Mouse (Mus musculus) G1E (cell line): Measurements from ENCODE around the gene Akap9. TPM values are rescaled to one million over a fixed set of nuclear protein-coding genes. Genes with fewer than 3 reads are reported as not detected.
"Not testable (repeated sequence)": the region's sequence is repeated elsewhere in the genome, so short reads cannot be mapped to it uniquely, and the experiment has no call there.

ENCODE experiments used
- ATAC-seq: 2 replicates; pipeline ENCODE4 v1.8.0; 2016; ENCODE audit warnings: mild to moderate bottlenecking; ENCODE audit not compliant: insufficient number of reproducible peaks, poor library complexity, low FRiP score, severe bottlenecking; ENCODE audit errors: extremely low read depth
- DNase-seq: peaks from one replicate; pipeline ENCODE4 v3.0.0; 2012; ENCODE audit warnings: low spot score
- H3K27me3 ChIP-seq: 2 replicates; pipeline ENCODE4 v1.6.1; 2012; ENCODE audit warnings: mild to moderate bottlenecking, low read length, inconsistent platforms; ENCODE audit not compliant: insufficient read depth
- H3K36me3 ChIP-seq: replicated peaks from 2 replicates; pipeline ENCODE3; 2012; ENCODE audit warnings: mild to moderate bottlenecking, inconsistent platforms
- H3K4me1 ChIP-seq: 2 replicates; pipeline ENCODE4 v1.6.1; 2012; ENCODE audit warnings: low read depth, low read length, inconsistent platforms, mixed read lengths; ENCODE audit not compliant: insufficient read depth
- H3K4me3 ChIP-seq: 2 replicates; pipeline ENCODE4 v1.5.1; 2012; ENCODE audit warnings: low read depth, mild to moderate bottlenecking, inconsistent platforms, low read length, moderate library complexity, mixed read lengths
- H3K9me3 ChIP-seq: replicated peaks from 2 replicates; pipeline ENCODE4 v1.6.1; 2012; ENCODE audit warnings: inconsistent platforms
- CTCF ChIP-seq: IDR thresholded peaks from 2 replicates; pipeline ENCODE4 v1.5.1; 2012; ENCODE audit warnings: low read depth, low read length, inconsistent platforms, mixed read lengths
- GATA1 ChIP-seq: IDR thresholded peaks from 2 replicates; pipeline ENCODE4 v1.6.1; 2012; ENCODE audit warnings: borderline replicate concordance, low read length, inconsistent platforms, mixed read lengths
- GATA2 ChIP-seq: IDR thresholded peaks from 2 replicates; pipeline ENCODE4 v1.6.1; 2012; ENCODE audit warnings: low read depth, low read length, inconsistent platforms, borderline replicate concordance
- POLR2AphosphoS5 ChIP-seq: IDR thresholded peaks from 2 replicates; pipeline ENCODE4 v1.6.1; 2012; ENCODE audit warnings: low read depth, low read length, inconsistent platforms; ENCODE audit not compliant: insufficient replicate concordance
- TAL1 ChIP-seq: conservative IDR thresholded peaks from 2 replicates; pipeline ENCODE4 v1.6.1; 2012; ENCODE audit warnings: low read depth, low read length, inconsistent platforms, mixed read lengths
- polyA plus RNA-seq: library from polyadenylated mRNA; stranded (reverse); fragments of >175 nt; gene quantifications from 2 replicates; pipeline ENCODE4 v1.2.3, GENCODE M21; 2012
- total RNA-seq, 2 experiments: library from RNA; stranded (forward) in 1 of 2; stranded (reverse) in 1 of 2; fragments of 200-1000 nt in 1 of 2; fragments of >200 nt in 1 of 2; fragmentation: Nextera tagmentation in 1 of 2; gene quantifications; 2 replicates each; pipeline ENCODE4 v1.2.3; 2014 to 2017

The Akap9 gene
- total and polyA plus RNA-seq, 3 experiments: 31.2 to 119 (median 58.1) TPM

DNA sequence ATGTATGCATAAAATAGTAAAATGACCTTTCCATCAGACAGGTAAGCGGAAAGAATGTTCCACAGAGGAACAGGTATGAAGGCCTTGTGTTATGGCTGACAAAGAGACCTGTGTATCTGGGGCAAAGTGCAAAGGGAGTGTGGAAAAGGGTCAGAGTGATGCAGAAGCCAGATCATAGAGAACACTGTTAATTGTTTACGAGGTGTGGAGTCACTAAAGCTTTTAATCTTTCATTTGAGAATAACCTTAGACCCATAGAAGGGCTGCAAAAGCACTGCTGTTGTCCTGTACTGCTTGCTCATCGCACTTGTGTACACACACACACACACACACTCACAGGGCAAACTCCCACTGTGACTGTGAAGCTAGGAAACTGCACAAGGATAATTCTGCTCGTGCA is 91.5 kb downstream of the Akap9 start:
- DNase-seq (no peak), ATAC-seq (no peak)
- Histone ChIP-seq H3K9me3 (no peaks in the 10 kb centered on the region), H3K4me3 (no peak overlapping the region), H3K4me1 (no peaks in the 10 kb centered on the region; the same call in 1 of the 2 replicates), H3K36me3 (peaks cover 50% of the 10 kb centered on the region), H3K27me3 (no peaks in the 10 kb centered on the region)
- TF ChIP-seq POLR2AphosphoS5 (no peak), TAL1 (no peak), GATA1 (no peak), GATA2 (no peak), CTCF (no peak)

GRCm38 (mm10) chr5:4020018-4020417 is 92.2 kb downstream of the Akap9 start:
- peaks cover 51% of the 10 kb centered on the region for H3K36me3 ChIP-seq
- H3K4me3 ChIP-seq: no peak overlapping the region
- no peak for DNase-seq
- no peaks in the 10 kb centered on the region for H3K27me3 ChIP-seq
- no peaks in the 10 kb centered on the region; the same call in 1 of the 2 replicates for H3K4me1 ChIP-seq
- TF ChIP-seq TAL1 (no peak), CTCF (no peak), GATA1 (no peak), GATA2 (no peak), POLR2AphosphoS5 (no peak)
- no peaks in the 10 kb centered on the region for H3K9me3 ChIP-seq
- no peak for ATAC-seq

- peaks cover 48% of the 10 kb centered on the region for H3K36me3 ChIP-seq
- DNase-seq: no peak
- no peak overlapping the region for H3K4me3 ChIP-seq
- no peaks in the 10 kb centered on the region for H3K9me3 ChIP-seq
- H3K27me3 ChIP-seq: no peaks in the 10 kb centered on the region
- no peaks in the 10 kb centered on the region; the same call in 1 of the 2 replicates for H3K4me1 ChIP-seq
- TF ChIP-seq GATA2 (no peak), TAL1 (no peak), POLR2AphosphoS5 (no peak), GATA1 (no peak)
- no peak for ATAC-seq
Observed at GRCm38 (mm10) chr5:4023186-4023585, 95.3 kb downstream of the Akap9 start.

GRCm38 (mm10) chr5:4023742-4024681 is 96.2 kb downstream of the Akap9 start:
- TF ChIP-seq TAL1 (no peak), GATA1 (no peak), POLR2AphosphoS5 (no peak), CTCF (no peak), GATA2 (no peak)
- H3K4me1 ChIP-seq: no peaks in the 10 kb centered on the region; the same call in 1 of the 2 replicates
- no peak for ATAC-seq
- H3K9me3 ChIP-seq: no peaks in the 10 kb centered on the region
- H3K4me3 ChIP-seq: no peak overlapping the region
- no peak for DNase-seq
- peaks cover 51% of the 10 kb centered on the region for H3K36me3 ChIP-seq
- no peaks in the 10 kb centered on the region for H3K27me3 ChIP-seq

- no peak overlapping the region for H3K4me3 ChIP-seq
Observed at GRCm38 (mm10) chr5:4024727-4025126, 96.9 kb downstream of the Akap9 start.

DNA sequence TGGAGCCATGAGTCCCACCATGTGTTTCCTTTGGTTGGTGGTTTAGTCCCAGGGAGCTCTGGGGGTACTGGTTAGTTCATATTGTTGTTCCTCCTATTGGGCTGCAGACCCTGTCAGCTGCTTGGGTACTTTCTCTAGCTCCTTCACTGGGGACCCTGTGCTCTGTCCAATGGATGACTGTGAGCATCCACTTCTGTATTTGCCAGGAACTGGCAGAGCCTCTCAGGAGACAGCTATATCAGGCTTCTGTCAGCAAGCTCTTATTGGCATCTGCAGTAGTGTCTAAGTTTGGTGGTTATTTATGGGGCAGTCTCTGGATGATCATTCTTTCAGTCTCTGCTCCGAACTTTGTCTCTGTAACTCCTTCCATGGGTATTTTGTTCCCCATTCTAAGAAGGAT is 98.5 kb downstream of the Akap9 start:
- ATAC-seq, H3K9me3 ChIP-seq, H3K27me3 ChIP-seq, H3K4me1 ChIP-seq, DNase-seq, H3K4me3 ChIP-seq: not testable (repeated sequence)
- peaks cover 42% of the 10 kb centered on the region for H3K36me3 ChIP-seq

More at GRCm38 (mm10) chr5:4024727-4025126, 96.9 kb downstream of the Akap9 start:
- TF ChIP-seq GATA1 (no peak), GATA2 (no peak), POLR2AphosphoS5 (no peak), CTCF (no peak), TAL1 (no peak)
- Histone ChIP-seq H3K27me3 (no peaks in the 10 kb centered on the region), H3K36me3 (peaks cover 45% of the 10 kb centered on the region), H3K4me1 (no peaks in the 10 kb centered on the region; the same call in 1 of the 2 replicates), H3K9me3 (no peaks in the 10 kb centered on the region)
- DNase-seq (no peak), ATAC-seq (no peak)
